Mouse (Mus musculus): Measurements from ENCODE around the gene Cat.

- TF ChIP-seq POLR2A (IDR thresholded peaks at IDR 0.05; ENCODE audit: low read depth, low read length): no peak
- no peak for TF ChIP-seq CTCF (conservative IDR thresholded peaks at IDR 0.05; ENCODE audit: insufficient read depth, insufficient read length, low read depth, low read length)
These were observed 20.4 kb downstream of the Cat start for GRCm38 (mm10) chr2:103464524-103464923.
